Mouse (Mus musculus): ENCODE results near the gene Mrpl42.

Gene Mrpl42

GRCm38 (mm10) chr10:95456103-95456502, 45.6 kb downstream of the Mrpl42 start:
- DNase-seq = no peak

- no peak for DNase-seq
Observed at GRCm38 (mm10) chr10:95453282-95453681, 48.5 kb downstream of the Mrpl42 start.

- DNase-seq = no peak
Observed at GRCm38 (mm10) chr10:95449033-95449432, 52.7 kb downstream of the Mrpl42 start.

GRCm38 (mm10) chr10:95447954-95448353, 53.8 kb downstream of the Mrpl42 start:
- DNase-seq = no peak

- no peak for DNase-seq
Observed at GRCm38 (mm10) chr10:95445104-95446056, 56.4 kb downstream of the Mrpl42 start.

GRCm38 (mm10) chr10:95442334-95442733, 59.4 kb downstream of the Mrpl42 start:
- no peak for DNase-seq

- DNase-seq = no peak
Observed at GRCm38 (mm10) chr10:95440566-95440965, 61.2 kb downstream of the Mrpl42 start.

- no peak for DNase-seq
Observed at GRCm38 (mm10) chr10:95439718-95440339, 61.9 kb downstream of the Mrpl42 start.

- DNase-seq = no peak
Observed at GRCm38 (mm10) chr10:95438941-95439340, 62.8 kb downstream of the Mrpl42 start.

Measured in layer of hippocampus, adult 9-11 months (tissue).